Mouse (Mus musculus): ENCODE data around the gene Rhox2g.
"Not testable (repeated sequence)": the region's sequence is repeated elsewhere in the genome, so short reads cannot be mapped to it uniquely, and the experiment has no call there.

DNA sequence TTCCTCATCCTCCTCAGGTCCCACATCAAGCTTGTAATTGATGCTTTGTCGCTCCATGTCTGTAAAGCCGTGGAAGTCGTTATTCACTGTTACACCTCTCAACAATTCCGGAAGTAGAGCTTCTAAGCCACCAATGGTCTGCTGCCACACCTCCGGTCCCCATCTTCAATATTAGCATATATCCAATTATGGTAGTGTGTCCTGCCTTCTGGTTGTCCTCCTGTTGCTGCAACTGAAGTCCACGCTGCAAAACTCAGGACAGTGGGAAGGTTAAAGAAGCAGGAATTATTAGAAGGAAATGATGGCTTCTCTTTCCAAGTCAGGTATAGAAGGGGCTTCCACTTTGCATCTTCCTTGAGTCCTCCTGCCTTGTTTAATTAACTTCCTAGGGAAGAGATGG lies at the start of gene Rhox2g:
- not testable (repeated sequence) for TF ChIP-seq CTCF (IDR thresholded peaks at IDR 0.05; ENCODE audit: insufficient read depth, low read length); POLR2A (IDR thresholded peaks at IDR 0.05; ENCODE audit: borderline replicate concordance, extremely low read depth, low read depth, low read length)

Data from lung, adult 2 months (tissue).